Mouse (Mus musculus): ENCODE measurements at regions not wholly inside any gene's neighbourhood (a gene's known extent, or its start where the extent isn't known, plus 50 kb on each side); places are given as distances from the start of the nearest gene placed in this dataset.

- intact Hi-C loops (cut with DNase I), result no loop called here
- no peak for DNase-seq
These were observed 105.4 kb downstream of the Ahr start for GRCm38 (mm10) chr12:35429473-35429872.

- intact Hi-C loops (cut with DNase I), result no loop called here
- DNase-seq, result no peak
These were observed 115.6 kb downstream of the Ahr start for GRCm38 (mm10) chr12:35419206-35419605.

GRCm38 (mm10) chr12:35417943-35418342 lies 116.9 kb downstream of the Ahr start:
- intact Hi-C loops (cut with DNase I), result no loop called here
- DNase-seq, result no peak

- intact Hi-C loops (cut with DNase I), result no loop called here
- DNase-seq, result no peak
These were observed 118.3 kb downstream of the Ahr start for GRCm38 (mm10) chr12:35416583-35416982.

GRCm38 (mm10) chr12:35412715-35413114 lies 122.1 kb downstream of the Ahr start:
- no peak for DNase-seq

GRCm38 (mm10) chr12:35408461-35408860 lies 126.4 kb downstream of the Ahr start:
- DNase-seq, result no peak
- intact Hi-C loops (cut with DNase I), result no loop called here

More at GRCm38 (mm10) chr12:35412715-35413114, 122.1 kb downstream of the Ahr start:
- intact Hi-C loops (cut with DNase I), result no loop called here

GRCm38 (mm10) chr12:35408044-35408443 lies 126.8 kb downstream of the Ahr start:
- no peak for DNase-seq
- intact Hi-C loops (cut with DNase I), result no loop called here

- intact Hi-C loops (cut with DNase I), result no loop called here
- DNase-seq, result no peak
These were observed 133.0 kb downstream of the Ahr start for GRCm38 (mm10) chr12:35401853-35402252.

GRCm38 (mm10) chr12:35401219-35401618 lies 133.6 kb downstream of the Ahr start:
- DNase-seq, result no peak
- intact Hi-C loops (cut with DNase I), result no loop called here

GRCm38 (mm10) chr12:35395211-35395610 lies 139.6 kb downstream of the Ahr start:
- intact Hi-C loops (cut with DNase I), result no loop called here
- no peak for DNase-seq

GRCm38 (mm10) chr12:35392111-35392510 lies 142.7 kb downstream of the Ahr start:
- intact Hi-C loops (cut with DNase I), result no loop called here
- DNase-seq, result no peak

- intact Hi-C loops (cut with DNase I), result no loop called here
- no peak for DNase-seq
These were observed 144.6 kb downstream of the Ahr start for GRCm38 (mm10) chr12:35390266-35390665.

GRCm38 (mm10) chr12:35389839-35390238 lies 145.0 kb downstream of the Ahr start:
- intact Hi-C loops (cut with DNase I), result no loop called here
- DNase-seq, result no peak

- DNase-seq, result no peak
- intact Hi-C loops (cut with DNase I), result no loop called here
These were observed 150.6 kb downstream of the Ahr start for GRCm38 (mm10) chr12:35384211-35384610.

- no peak for DNase-seq
- intact Hi-C loops (cut with DNase I), result no loop called here
These were observed 157.6 kb downstream of the Ahr start for GRCm38 (mm10) chr12:35377266-35377665.

GRCm38 (mm10) chr12:35376365-35376764 lies 158.5 kb downstream of the Ahr start:
- DNase-seq, result no peak
- intact Hi-C loops (cut with DNase I), result no loop called here

- intact Hi-C loops (cut with DNase I), result no loop called here
- no peak for DNase-seq
These were observed 176.9 kb downstream of the Ahr start for GRCm38 (mm10) chr12:35357901-35358300.

GRCm38 (mm10) chr12:35338191-35338954 lies 196.5 kb downstream of the Ahr start:
- DNase-seq, result no peak
- intact Hi-C loops (cut with DNase I), result no loop called here

GRCm38 (mm10) chr12:35336314-35336713 lies 198.5 kb downstream of the Ahr start:
- DNase-seq, result no peak
- intact Hi-C loops (cut with DNase I), result no loop called here

GRCm38 (mm10) chr12:35334344-35335075 lies 200.3 kb downstream of the Ahr start:
- no peak for DNase-seq
- intact Hi-C loops (cut with DNase I), result no loop called here

GRCm38 (mm10) chr12:35331303-35331702 lies 203.5 kb downstream of the Ahr start:
- no peak for DNase-seq
- intact Hi-C loops (cut with DNase I), result no loop called here

- intact Hi-C loops (cut with DNase I), result no loop called here
- no peak for DNase-seq
These were observed 205.1 kb downstream of the Ahr start for GRCm38 (mm10) chr12:35329699-35330098.
